Mouse (Mus musculus): ENCODE measurements around the gene Rai1. TPM values are rescaled to one million over a fixed set of nuclear protein-coding genes. Genes with fewer than 3 reads are reported as not detected.
A peak's percentile ranks its signal among the peaks of the same experiment; 100 is the strongest.

The Rai1 gene
- polyA plus RNA-seq, 1 experiment from 2014 or later = 31.9 TPM

DNA sequence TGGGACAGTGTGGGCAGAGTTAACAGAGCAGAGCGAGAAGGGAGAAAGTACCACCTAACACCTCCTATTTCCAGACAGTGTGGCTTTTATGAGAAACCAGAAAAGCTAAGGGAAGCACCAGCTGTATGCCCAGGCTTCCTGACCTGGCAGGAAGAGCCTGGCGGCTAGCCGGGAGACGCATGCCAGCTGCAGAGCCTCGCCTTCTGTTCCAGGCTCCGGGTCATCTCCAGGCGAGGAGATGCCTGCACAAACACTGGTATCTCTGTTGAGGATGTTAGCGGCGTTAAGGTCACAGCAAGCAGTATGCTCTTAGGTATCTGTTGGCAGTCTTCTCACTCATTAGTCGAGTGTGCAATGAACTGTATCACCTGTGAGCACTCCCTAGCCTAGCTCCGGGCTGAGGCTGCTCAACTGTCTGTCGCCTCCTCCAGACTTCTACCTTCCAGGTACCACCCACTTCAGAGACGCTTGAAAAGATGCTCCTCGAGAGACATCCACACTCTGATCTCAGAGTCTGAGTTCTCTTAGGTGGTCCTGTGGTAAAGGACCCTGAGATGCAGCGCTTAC lies 30.8 kb upstream of the Rai1 start:
- 69% methylated on average over 15 of the region's 15 CpGs for WGBS
- Histone ChIP-seq H3K9ac (replicated peaks) (no peak overlapping the region), H3K27me3 (no peaks in the 10 kb centered on the region), H3K4me2 (replicated peaks) (no peak overlapping the region), H3K27ac (replicated peaks) (no peak overlapping the region), H3K4me3 (no peak overlapping the region), H3K9me3 (no peaks in the 10 kb centered on the region), H3K4me1 (no peaks in the 10 kb centered on the region), H3K36me3 (no peaks in the 10 kb centered on the region)
- ATAC-seq (replicated peaks) = no peak

DNA sequence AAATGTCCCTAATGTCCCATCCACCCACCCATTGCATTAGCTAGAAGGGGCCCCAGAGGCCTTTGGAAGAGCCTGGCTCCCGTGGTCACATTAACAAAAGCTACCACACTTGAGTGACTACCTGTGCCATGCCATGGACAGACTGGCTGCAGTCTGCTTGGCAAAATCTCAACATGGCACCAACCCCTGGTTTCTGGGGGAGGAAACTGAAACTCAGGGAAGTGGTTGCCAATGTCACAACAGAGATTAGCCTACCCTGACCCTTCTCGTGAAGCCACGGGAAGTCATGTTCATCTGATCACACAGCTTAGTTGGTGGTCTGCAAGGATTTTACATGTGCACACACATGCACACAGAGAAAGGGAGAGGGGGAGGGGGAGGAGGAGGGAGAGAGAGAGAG lies 28.6 kb upstream of the Rai1 start:
- no peak overlapping the region for H3K4me3 ChIP-seq
- 83% methylated on average over 3 of the region's 3 CpGs for WGBS
- no peak overlapping the region for H3K9ac ChIP-seq (replicated peaks)
- no peaks in the 10 kb centered on the region for H3K9me3 ChIP-seq
- no peaks in the 10 kb centered on the region for H3K4me1 ChIP-seq
- no peaks in the 10 kb centered on the region for H3K36me3 ChIP-seq
- no peak for ATAC-seq (replicated peaks)
- H3K27ac ChIP-seq (replicated peaks) = no peak overlapping the region
- H3K27me3 ChIP-seq = no peaks in the 10 kb centered on the region
- H3K4me2 ChIP-seq (replicated peaks) = no peak overlapping the region

DNA sequence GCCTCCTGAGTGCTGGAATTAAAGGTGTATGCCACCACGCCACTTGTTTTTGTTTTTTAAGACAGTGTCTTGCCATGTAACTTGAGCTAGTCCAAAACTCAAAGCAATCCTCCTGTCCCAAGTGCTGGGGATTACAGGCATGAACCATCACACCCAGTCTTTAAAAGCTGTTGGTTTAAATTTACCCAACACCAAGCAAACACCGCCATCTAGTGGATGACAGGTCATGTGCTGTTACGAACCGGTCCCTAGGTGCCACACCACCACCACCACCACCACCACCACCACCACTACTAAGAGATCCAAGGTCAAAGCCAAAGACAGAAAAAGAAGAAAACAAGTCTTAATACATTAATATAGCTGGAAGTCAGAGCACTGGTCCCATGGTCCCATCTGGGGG lies 28.0 kb upstream of the Rai1 start:
- no peaks in the 10 kb centered on the region for H3K4me1 ChIP-seq
- no peak overlapping the region for H3K4me3 ChIP-seq
- H3K36me3 ChIP-seq = no peaks in the 10 kb centered on the region
- WGBS = 19% methylated on average over 4 of the region's 4 CpGs
- H3K27ac ChIP-seq (replicated peaks) = no peak overlapping the region
- ATAC-seq (replicated peaks) = no peak
- H3K9me3 ChIP-seq = no peaks in the 10 kb centered on the region
- H3K4me2 ChIP-seq (replicated peaks) = no peak overlapping the region
- H3K27me3 ChIP-seq = no peaks in the 10 kb centered on the region
- no peak overlapping the region for H3K9ac ChIP-seq (replicated peaks)

DNA sequence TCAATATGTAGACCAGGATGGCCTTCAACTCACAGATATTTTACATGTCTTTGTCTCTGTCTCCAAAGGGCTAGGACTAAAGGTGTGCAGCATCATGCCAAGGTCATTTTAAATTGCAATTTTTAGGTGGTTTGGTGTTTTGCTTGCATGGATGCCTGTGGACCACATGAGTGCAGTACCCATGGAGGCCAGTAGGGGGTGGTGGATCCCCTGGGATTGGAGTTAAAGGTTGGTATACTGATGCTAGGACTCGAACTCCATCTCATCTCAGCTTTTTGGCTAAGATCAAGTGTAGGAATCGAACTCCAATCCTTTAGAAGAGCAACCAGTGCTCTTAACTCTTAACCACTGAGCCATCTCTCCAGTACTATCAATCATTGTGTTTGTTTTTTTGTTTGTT lies 20.2 kb upstream of the Rai1 start:
- no peak overlapping the region for H3K27ac ChIP-seq (replicated peaks)
- no peak overlapping the region for H3K4me2 ChIP-seq (replicated peaks)
- H3K4me3 ChIP-seq = no peak overlapping the region
- no peaks in the 10 kb centered on the region for H3K27me3 ChIP-seq
- WGBS = 39% methylated on average over 2 of the region's 2 CpGs
- H3K4me1 ChIP-seq = peaks cover 5% of the 10 kb centered on the region
- H3K36me3 ChIP-seq = no peaks in the 10 kb centered on the region
- H3K9me3 ChIP-seq = no peaks in the 10 kb centered on the region
- H3K9ac ChIP-seq (replicated peaks) = no peak overlapping the region
- no peak for ATAC-seq (replicated peaks)

DNA sequence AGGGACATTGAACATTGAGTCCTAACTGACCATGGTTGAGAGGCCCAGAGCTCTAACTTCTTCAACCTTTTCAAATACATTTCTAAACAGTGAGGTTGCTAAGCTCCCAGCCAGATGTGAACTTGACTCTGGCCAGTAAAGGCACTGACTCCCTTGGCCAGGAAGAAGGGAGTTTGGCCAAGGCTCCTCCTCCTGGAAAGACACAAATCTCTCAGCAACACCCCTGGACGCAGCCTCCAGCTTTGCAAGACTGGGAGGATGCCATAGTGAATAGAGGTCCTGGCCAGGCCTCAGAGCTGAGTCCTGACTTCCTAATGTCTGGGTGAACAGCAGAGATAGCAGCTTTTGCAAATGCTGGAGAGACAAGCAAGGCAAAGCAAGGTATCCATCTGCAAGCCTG lies 18.1 kb upstream of the Rai1 start:
- no peak for ATAC-seq (replicated peaks)
- Histone ChIP-seq H3K4me1 (peaks cover 5% of the 10 kb centered on the region), H3K4me3 (no peak overlapping the region), H3K27ac (replicated peaks) (no peak overlapping the region), H3K27me3 (no peaks in the 10 kb centered on the region), H3K4me2 (replicated peaks) (no peak overlapping the region), H3K36me3 (no peaks in the 10 kb centered on the region), H3K9me3 (no peaks in the 10 kb centered on the region), H3K9ac (replicated peaks) (no peak overlapping the region)
- WGBS = 69% methylated on average over 1 of the region's 1 CpGs

DNA sequence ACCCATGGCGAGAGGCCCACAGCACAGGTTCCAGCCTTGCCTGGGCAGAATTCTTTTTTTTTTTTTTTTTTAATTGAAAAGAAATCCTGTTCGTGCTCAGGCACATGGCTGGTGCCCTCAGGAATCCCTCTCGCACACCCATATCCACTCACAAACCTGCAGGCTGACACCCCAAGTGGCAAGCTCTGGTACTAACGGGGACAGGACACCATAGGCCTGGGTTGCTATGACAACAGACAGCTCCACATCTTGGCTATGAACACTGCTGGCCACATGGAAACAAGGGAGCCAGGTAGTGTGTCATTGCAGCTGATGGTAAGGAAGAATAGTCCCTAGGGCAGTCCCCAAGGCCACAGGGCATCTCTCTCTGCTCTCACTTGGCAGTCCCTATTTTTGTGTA lies 15.9 kb upstream of the Rai1 start:
- Histone ChIP-seq H3K36me3 (no peaks in the 10 kb centered on the region), H3K27me3 (no peaks in the 10 kb centered on the region), H3K9ac (replicated peaks) (no peak overlapping the region), H3K4me2 (replicated peaks) (no peak overlapping the region), H3K9me3 (no peaks in the 10 kb centered on the region), H3K4me1 (peaks cover 11% of the 10 kb centered on the region), H3K4me3 (no peak overlapping the region), H3K27ac (replicated peaks) (no peak overlapping the region)
- 42% methylated on average over 4 of the region's 4 CpGs for WGBS
- ATAC-seq (replicated peaks) = peak; percentile 63

DNA sequence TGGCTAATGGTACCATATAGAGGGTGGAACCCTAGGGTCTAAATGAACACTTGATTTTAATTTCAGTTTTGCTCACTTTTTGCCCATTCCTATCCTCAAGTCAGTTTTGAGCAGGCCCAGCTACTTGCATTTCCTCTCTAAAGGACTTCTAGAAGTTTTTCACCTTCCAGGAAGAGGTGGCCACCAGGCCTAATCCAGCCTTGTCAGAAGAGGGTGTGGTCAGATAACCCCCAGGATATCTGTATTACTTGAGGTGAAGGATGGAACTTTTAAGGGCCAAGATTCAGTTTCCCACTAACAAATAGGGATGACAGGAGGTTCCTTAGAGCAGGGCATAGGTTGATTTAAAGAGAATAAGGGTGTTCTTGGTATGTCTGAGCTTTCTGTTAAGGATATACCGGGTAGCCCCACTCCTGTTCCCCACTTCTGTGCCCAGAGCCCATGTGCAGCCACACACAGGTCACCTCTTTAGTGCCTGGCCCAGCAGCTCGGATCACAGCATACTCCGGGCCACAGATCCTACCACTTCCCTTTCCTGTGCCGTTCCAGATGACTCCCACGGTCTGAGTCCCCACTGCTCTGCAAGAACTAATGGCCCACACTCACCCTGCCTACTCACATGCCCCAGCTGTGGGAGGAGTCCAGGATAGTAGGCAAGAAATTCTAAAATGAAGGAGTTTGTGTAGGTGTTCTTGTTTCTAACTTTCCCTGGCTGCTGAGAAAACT lies 14.0 kb upstream of the Rai1 start:
- Histone ChIP-seq H3K27ac (replicated peaks) (no peak overlapping the region), H3K9ac (replicated peaks) (no peak overlapping the region), H3K4me3 (no peak overlapping the region), H3K9me3 (no peaks in the 10 kb centered on the region), H3K4me1 (peaks cover 21% of the 10 kb centered on the region), H3K4me2 (replicated peaks) (no peak overlapping the region), H3K36me3 (no peaks in the 10 kb centered on the region), H3K27me3 (no peaks in the 10 kb centered on the region)
- 70% methylated on average over 5 of the region's 5 CpGs for WGBS
- no peak for ATAC-seq (replicated peaks)

DNA sequence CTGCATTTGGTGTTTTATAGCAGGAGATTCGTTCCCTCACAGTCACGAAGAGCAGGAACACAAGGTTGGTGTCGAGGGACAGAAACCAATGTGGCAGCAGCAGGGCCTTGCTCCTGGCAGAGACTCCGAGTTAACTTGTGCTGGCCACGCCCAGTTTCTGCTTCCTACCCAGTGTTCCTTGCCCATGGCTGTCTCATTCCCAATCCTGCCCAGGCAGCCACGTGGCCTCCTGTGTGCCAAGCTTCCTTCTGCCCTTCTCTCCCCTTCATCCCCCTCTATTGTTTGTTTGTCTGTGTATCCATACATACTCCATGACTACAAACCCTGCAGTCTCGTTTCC lies 13.4 kb upstream of the Rai1 start:
- Histone ChIP-seq H3K4me2 (replicated peaks) (no peak overlapping the region), H3K9me3 (no peaks in the 10 kb centered on the region), H3K27ac (replicated peaks) (no peak overlapping the region), H3K27me3 (no peaks in the 10 kb centered on the region), H3K4me1 (peaks cover 21% of the 10 kb centered on the region), H3K4me3 (no peak overlapping the region), H3K9ac (replicated peaks) (no peak overlapping the region), H3K36me3 (no peaks in the 10 kb centered on the region)
- WGBS = 68% methylated on average over 7 of the region's 7 CpGs
- ATAC-seq (replicated peaks) = no peak

DNA sequence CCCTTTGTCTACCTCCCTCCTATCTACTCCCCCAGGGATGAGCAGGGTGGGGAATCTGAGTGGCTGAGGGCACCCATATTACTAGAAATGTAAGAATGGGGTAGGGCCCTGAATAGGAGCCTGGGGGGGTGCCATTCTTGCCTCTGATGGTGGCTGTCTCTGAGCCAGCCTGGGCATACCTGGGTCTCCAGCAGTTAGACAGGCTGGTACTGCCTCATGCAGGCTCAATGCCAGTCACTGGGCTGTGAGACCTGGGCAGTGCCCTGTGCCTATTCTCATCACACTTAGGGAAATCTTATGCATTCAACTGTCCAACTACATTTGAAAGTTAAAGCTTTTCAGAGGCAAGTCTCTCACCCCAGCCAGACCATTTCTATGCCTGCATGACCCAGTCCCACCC lies 11.6 kb upstream of the Rai1 start:
- Histone ChIP-seq H3K9ac (replicated peaks) (no peak overlapping the region), H3K4me1 (peaks cover 21% of the 10 kb centered on the region)
- ATAC-seq (replicated peaks) = no peak

DNA sequence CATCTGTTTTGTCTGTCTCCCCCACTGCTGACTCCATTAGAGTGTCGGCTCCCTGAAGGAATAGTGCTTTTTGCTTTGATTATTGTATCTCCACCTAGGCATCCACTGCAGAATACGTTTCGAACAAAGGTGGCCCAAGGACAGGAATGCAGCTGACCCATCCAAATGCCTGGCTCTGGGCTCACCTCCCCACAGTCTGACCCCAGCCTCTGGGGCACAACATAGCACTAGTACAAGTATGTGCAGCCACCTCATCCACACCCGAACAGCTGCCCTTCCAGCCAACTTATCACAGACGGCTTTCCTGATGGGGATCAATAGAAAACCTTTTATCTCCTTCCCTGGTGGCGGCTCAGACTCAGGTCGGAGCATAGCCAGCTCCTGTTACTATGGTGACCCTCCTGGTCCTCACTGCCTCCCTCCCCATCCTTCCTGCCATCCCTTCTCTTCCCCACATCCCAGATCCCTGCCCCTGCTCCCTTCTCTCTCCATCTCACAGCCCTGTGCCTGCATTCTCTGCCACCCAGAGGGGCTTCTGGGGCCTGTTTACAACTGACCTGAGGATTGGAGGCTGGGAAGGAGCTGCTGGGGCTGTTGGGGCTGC lies 10.7 kb upstream of the Rai1 start:
- no peak overlapping the region for H3K4me3 ChIP-seq
- WGBS = 30% methylated on average over 7 of the region's 7 CpGs
- H3K36me3 ChIP-seq = no peaks in the 10 kb centered on the region
- H3K27me3 ChIP-seq = no peaks in the 10 kb centered on the region
- peak; percentile 42; the same call in 1 of the 2 replicates for ATAC-seq (replicated peaks)
- H3K9ac ChIP-seq (replicated peaks) = no peak overlapping the region
- H3K4me2 ChIP-seq (replicated peaks) = no peak overlapping the region
- H3K4me1 ChIP-seq = peaks cover 19% of the 10 kb centered on the region
- H3K9me3 ChIP-seq = no peaks in the 10 kb centered on the region
- H3K27ac ChIP-seq (replicated peaks) = peak overlapping the region; percentile 61

More for the DNA sequence above, 11.6 kb upstream of the Rai1 start:
- Histone ChIP-seq H3K4me2 (replicated peaks) (no peak overlapping the region), H3K36me3 (no peaks in the 10 kb centered on the region), H3K9me3 (no peaks in the 10 kb centered on the region), H3K27ac (replicated peaks) (peak overlapping the region; percentile 52), H3K27me3 (no peaks in the 10 kb centered on the region), H3K4me3 (no peak overlapping the region)

DNA sequence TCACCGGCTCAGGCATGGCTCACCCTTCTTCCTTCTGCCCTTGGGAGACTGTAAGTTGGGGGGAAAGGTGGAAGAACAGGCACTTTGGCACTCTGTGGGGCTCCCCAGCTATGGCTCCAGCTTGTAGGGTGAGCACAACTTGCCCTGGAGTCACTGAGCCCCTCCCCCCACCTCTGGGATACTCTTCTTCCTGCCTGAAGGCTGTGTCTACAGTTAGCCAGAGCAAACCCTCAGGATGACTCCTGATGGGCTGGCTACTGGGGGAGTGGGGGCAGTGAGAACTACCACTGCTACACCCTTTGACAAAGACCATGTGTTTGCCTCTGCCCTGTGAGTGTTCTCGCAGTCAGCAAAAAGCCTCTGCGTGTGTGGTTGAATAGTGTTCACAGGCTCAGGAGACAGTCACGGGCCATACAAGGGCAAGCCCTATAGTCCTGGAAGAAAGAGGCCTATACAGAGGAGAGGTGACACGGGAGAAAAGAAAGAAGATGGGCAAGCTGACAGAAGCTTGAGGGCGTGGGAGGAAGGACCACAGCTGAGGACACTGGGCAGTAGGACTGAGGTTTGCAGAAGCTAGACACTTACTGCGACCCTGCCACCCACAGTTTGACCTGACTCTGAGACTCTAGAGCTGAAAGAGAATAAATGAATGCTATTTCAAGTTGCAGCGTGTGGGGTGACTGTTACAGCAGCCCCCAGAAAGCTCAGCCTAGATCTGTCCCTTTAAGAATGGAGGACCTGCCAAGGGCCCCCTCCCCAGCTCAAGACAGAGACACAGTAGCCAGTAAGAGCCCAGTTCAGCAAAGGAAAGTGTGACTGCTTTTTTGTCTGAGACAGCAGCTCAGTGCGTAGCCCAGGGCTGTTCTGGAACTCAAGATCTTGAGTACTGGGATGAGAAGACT lies 9.7 kb upstream of the Rai1 start:
- Histone ChIP-seq H3K27ac (replicated peaks) (0 out of 2 replicates have a peak overlapping the region, but pooled peaks have one; percentile 61), H3K4me3 (no peak overlapping the region), H3K4me1 (peaks cover 16% of the 10 kb centered on the region), H3K4me2 (replicated peaks) (no peak overlapping the region), H3K27me3 (no peaks in the 10 kb centered on the region), H3K9me3 (no peaks in the 10 kb centered on the region), H3K9ac (replicated peaks) (no peak overlapping the region), H3K36me3 (no peaks in the 10 kb centered on the region)
- no peak for ATAC-seq (replicated peaks)
- WGBS = 52% methylated on average over 9 of the region's 9 CpGs

DNA sequence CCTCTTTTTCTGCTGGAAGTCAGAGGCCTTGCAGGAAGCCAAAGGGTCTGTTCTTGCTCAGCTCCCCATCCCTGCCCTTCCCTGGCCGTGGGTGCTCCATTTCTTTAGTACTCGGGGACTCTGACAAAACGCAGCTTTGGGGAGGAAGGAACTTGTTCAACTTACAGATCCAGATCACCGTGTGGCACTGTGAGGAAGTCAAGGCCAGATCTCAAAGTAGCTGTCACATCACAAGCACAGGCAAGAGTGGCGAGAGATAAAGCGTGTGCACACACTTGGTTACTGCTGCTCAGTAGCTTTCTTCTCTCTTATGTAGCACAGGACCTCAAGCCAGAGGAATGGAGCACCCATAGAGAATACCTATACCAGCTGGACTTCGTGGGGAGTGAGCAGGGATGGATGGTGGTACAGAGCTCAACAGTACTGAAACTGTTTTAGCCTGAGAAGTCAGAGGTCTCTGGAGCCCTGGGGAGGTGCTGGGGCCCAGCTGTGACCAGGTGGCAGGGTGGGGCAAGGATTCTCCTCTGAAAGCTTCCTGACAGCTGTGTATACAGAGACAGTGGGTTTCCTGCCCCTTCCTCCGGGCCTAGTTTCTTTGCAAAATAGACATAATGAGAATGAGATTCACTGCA lies 5.1 kb upstream of the Rai1 start:
- H3K9me3 ChIP-seq = no peaks in the 10 kb centered on the region

More for the DNA sequence above, 5.1 kb upstream of the Rai1 start:
- ATAC-seq (replicated peaks) = no peak
- WGBS = 73% methylated on average over 8 of the region's 8 CpGs
- Histone ChIP-seq H3K4me2 (replicated peaks) (no peak overlapping the region), H3K36me3 (no peaks in the 10 kb centered on the region), H3K4me3 (no peak overlapping the region), H3K4me1 (peaks cover 7% of the 10 kb centered on the region), H3K27ac (replicated peaks) (no peak overlapping the region), H3K27me3 (no peaks in the 10 kb centered on the region), H3K9ac (replicated peaks) (no peak overlapping the region)

All from forebrain, embryonic 15.5 days (tissue).